ENCODE assay signal across 24 mouse cellular contexts in the genomic region with DNA sequence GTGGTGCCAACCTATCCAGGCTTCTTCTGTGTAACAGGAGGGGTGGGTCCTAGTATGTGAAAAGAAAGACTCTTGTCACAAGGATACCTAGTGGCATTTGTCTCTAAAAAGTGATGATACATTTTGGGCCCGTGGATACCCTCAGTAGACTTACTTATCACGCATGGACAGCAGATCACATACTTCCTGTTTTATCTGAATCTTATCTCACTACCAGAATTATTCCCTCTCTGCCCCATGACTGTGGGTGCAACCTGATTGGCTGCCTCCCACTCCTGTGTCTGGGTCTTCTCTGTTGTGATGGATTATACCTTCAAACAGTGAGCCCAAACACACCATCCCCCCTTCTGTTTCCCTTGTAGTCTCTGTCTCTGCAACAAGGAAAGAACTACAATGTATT.
"Had no signal": no experiment of that assay in that cellular context is flagged by ENCODE, and none has a peak within 500 bp of the region (broad histone marks: within the 10 kb centered on the region; RNA-seq: fewer than 3 reads in every experiment).

No protein-coding gene starts in this region.

- H3K27ac ChIP-seq: heart, adult 2 months; heart, embryonic 13.5 days; heart, embryonic 15.5 days; hindbrain, embryonic 13.5 days; hindbrain, embryonic 15.5 days; hindbrain, postnatal 0 days; intestine, embryonic 15.5 days; layer of hippocampus, adult 2 months; left cerebral cortex, adult 2 months; limb, embryonic 13.5 days; limb, embryonic 15.5 days; liver, embryonic 13.5 days; liver, embryonic 15.5 days had no signal

- H3K4me3 ChIP-seq: heart, adult 2 months; heart, embryonic 13.5 days; heart, embryonic 15.5 days; hindbrain, embryonic 13.5 days; hindbrain, embryonic 15.5 days; intestine, embryonic 15.5 days; layer of hippocampus, adult 2 months; left cerebral cortex, adult 2 months; limb, embryonic 13.5 days; limb, embryonic 15.5 days; liver, embryonic 13.5 days; liver, embryonic 15.5 days had no signal

- ATAC-seq: hindbrain, postnatal 0 days; intestine, embryonic 15.5 days; intestine, postnatal 0 days had no signal

- H3K4me1 ChIP-seq: hindbrain, embryonic 13.5 days; hindbrain, embryonic 15.5 days had no signal

- H3K9ac ChIP-seq: heart, embryonic 13.5 days; heart, embryonic 15.5 days; hindbrain, embryonic 13.5 days; hindbrain, embryonic 15.5 days; intestine, embryonic 15.5 days; limb, embryonic 13.5 days; limb, embryonic 15.5 days; liver, embryonic 13.5 days; liver, embryonic 15.5 days had no signal

- H3K36me3 ChIP-seq: heart, embryonic 13.5 days; heart, embryonic 15.5 days; hindbrain, embryonic 13.5 days; hindbrain, embryonic 15.5 days; intestine, embryonic 15.5 days; limb, embryonic 13.5 days; limb, embryonic 15.5 days; liver, embryonic 13.5 days; liver, embryonic 15.5 days had no signal

- DNase-seq: gastrocnemius, postnatal 14 days; gastrocnemius, postnatal 36 days; heart, adult 11 months; heart, adult 2 months; heart, postnatal 14 days; heart, postnatal 36 days; kidney, adult 18-20 months; kidney, adult 8-10 months; kidney, postnatal 10 days; kidney, postnatal 25 days; kidney, postnatal 4 days; liver, embryonic 13.5 days had no signal

- H3K27me3 ChIP-seq: heart, embryonic 15.5 days; hindbrain, embryonic 13.5 days; hindbrain, embryonic 15.5 days; intestine, embryonic 15.5 days; limb, embryonic 15.5 days had no signal

- H3K9me3 ChIP-seq: heart, embryonic 13.5 days; heart, embryonic 15.5 days; hindbrain, embryonic 13.5 days; hindbrain, embryonic 15.5 days; intestine, embryonic 15.5 days; limb, embryonic 13.5 days; limb, embryonic 15.5 days; liver, embryonic 13.5 days; liver, embryonic 15.5 days had no signal
